Mouse (Mus musculus) frontal cortex, adult (tissue): ENCODE measurements at regions not wholly inside any gene's neighbourhood (a gene's known extent, or its start where the extent isn't known, plus 50 kb on each side); places are given as distances from the start of the nearest gene placed in this dataset.

Source experiments
- ATAC-seq: cut with Nextera tagmentation; 2 replicates; pipeline ENCODE4 v1.9.2; 2017; ENCODE audit warnings: mild to moderate bottlenecking, moderate library complexity, mixed read lengths; ENCODE audit not compliant: low TSS enrichment

DNA sequence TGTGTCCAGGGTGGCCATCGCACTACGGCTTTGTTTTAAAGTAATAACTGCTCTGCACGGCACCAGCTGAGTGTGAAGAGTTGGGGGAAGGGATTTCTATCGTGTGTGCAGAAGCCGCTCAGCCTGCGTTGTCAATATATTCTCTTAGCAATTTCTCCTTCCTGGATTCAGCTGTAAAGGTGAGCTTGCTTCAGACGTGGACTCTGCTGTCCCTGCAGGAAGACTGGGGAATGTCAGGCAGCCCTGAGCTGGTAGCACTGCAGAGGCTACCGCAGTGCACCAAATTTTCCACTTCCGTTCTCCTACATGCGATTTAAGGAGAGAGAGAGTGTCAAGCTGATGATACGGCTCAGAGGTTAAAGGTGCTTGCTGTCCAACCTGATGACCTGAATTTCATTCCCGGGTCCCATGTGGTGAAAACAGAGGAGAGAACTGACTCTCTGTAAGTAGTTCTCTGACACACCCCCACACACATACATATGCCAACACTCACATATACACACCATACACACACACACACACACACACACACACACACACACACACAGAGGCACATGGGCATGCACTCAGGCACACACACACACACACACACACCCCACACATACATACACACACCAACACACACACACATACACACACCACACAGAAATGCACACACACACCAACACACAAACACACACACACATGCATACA lies 59.9 kb upstream of the Prelid3b start:
- peak; percentile 89 for ATAC-seq

DNA sequence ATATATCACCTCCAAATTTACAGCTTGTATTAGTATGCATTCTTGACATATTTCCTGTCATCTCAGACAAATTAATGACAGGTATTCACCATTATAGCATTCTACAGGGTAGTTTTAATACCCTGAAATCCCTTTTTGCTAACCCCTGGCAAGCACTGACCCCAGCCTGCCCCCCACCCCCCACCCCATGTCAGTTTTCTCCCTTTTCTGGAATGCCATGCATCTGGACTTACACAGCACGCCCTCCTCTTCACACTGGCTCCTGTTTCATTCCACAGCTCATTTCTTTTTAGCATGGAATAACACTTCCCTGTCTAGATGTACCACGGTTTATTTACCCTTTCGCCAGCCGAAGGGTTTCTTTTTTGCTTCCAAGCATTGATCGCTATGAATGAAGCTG lies 67.8 kb upstream of the Prelid3b start:
- ATAC-seq, result no peak

DNA sequence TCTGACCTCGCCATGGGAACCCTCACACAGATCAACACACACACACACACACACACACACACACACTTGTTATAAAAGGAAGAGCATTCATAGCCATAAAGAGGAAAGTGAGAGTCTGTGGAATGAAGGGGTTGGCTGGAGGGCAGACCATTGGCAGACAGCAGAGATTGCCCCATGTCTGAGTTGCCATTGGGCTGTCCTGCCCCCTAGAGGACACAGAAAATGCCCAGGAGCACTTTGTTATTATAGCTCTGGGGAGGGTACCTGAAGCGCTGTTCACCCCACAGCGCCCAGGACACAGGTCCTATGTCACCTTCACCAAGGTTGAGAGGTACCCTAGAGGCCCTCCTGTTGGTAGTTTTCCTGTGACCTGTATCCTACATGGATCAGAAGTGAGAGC lies 74.3 kb upstream of the Prelid3b start:
- no peak for ATAC-seq

DNA sequence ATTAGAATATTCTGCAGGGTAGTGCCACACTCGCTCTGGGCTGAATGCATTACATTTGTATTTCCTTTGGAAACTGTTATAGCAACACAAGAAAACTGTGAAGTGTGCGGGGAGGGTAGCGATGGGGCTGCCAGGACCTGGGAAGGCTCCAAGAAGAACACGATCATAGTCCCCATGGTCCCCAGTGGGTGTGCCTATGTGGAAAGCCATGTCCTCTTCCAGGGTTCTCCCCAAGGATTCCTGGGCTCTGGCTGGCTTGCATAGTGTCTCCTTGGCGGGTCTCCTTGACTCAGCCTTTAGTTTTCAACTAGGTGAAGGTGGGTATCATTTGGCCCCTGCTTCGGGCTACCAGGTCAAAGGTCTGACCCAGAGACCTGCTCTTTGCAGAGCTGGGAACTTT lies 74.8 kb upstream of the Prelid3b start:
- no peak for ATAC-seq

DNA sequence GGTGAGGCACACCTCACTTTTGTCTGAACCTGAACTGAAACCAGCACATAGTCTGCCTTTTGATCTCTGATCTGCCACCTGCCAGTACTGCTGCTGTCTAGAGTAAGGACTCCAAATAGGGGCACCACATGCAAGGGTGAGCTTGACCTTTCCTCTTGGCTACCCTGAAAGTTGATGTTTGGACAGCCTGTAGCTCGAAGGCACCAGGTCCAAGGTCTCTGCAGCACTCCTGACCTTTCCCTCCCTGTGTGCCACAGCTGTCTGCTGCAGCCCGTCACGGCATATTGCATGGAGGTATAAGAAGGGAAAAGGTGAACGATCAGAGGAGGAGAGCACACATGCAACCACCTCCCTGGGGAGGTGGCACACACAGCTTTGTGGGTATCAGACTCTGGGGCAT lies 75.9 kb upstream of the Prelid3b start:
- ATAC-seq, result no peak

DNA sequence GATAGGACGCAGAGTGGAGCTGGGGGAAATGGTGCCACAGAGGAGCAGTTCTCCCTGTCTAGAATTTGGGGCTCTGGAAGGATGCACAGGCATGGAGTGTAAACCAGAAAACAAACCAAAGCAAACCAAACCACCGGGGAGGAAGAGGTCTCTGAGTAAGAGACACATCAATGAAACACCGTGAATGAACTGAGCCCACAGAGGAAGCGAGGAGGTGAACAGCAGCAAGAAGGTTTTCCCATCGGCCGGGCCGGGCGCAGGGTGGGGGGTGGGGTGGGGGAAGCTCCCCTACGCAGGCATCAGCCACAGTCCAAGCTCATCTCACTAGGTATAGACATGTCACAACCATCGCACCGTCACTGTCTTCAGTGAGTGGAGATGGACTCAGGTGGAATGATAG lies 82.9 kb upstream of the Prelid3b start:
- no peak for ATAC-seq

DNA sequence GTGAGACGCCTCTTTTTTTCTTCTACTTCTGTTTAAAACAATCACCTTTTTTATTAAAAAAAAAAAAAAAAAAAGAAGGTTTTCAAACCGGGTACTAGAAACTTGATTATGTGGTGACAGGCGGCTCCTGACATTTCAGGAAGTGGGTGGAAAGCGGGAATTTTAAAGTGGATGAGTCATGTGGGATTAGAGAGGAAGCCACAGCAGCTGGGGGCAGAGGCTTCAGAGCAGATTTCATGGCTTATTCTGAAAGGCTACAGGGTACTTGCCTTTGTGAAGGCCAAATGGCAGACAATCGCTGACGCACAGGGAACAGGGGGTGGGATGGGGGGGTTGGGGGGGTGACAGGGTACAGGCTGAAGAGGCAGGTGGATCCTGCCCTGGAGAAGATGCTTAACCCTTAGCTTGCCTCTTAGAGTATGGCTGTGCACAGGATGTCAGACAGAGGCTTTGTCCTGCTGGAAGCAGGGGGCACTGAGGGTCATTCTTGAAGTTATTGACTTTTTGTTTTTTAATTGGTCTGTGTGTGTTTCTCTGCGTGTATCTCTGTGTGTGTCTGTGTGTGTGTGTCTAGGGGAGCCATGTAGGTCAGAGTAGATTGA lies 81.4 kb upstream of the Zfp831 start:
- no peak for ATAC-seq

DNA sequence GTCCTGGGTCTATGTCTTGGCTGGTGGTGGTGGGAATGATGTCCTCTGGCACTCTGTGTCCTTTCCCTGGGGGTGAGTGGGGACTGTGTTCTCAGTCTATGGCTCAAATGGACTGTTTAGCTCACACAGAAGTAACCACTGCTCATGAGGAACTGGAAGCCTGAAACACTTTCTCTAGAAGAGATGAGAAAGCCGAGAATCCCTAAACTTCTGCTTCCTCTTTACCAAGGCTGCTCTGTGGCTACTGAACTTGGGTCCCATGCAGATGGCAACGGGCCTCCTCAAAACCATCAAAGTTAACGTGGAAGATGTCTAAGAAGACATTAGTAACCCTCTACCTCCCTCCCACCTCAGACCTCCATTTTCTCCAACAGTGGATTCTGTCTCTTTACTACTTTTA lies 79.4 kb upstream of the Zfp831 start:
- no peak for ATAC-seq

DNA sequence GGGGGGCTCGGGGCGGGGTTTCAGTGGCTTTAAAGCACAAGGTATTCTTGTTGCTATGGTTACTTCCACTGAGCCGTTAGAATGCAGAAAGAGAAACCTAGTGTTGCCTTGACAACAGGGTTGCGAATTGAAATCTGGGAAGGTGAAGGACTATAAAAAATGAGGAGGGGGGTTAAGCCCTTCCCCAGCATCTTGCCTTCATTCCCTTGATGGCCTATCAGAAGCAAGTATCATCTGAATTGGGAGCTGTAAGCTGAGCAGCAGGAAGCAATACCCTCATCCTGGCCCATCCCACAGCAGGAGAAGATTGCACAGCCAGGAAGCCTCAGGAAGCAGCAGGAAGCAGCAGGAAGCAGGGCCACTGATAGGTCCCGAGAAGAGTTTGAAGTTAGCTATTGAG lies 78.5 kb upstream of the Zfp831 start:
- peak; percentile 68 for ATAC-seq

DNA sequence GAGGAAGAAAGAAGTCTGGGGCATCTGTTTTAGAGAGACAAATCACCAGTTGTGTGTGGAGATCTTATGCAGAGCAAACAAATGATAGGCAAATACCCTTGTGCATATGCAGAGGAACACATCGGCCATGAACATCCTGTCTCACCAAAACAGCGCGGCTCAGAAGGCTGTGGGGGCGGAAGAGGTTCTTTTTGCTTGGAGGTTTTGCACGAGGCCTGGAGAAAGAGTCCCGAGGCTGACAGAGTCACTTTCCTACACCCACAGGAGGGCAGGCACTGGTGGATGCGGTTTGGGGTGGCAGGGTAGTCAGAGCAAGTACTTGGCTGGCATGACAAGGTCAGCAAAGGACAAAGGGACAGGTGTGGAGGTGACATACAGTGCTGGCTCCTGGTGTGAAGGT lies 77.4 kb upstream of the Zfp831 start:
- peak; percentile 69 for ATAC-seq

DNA sequence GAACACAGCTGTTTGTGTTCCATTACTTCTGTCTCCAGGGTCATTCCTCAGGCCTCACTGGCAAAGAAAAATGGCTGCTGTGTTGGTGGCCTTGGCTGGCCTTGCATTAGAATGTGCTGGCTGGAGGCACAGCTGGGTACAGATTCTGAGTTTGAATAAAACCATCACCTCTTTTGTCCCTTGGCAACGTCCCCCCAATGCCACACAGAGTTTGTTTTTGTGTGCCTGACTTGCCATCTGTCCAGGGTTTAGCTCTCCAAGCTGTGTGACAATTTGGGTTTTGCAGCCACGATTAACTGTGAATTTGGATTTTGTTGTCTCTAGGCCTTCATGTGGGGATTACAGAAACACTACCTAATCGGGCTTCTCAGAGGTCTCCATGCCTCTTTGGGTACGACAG lies 76.6 kb upstream of the Zfp831 start:
- no peak for ATAC-seq

DNA sequence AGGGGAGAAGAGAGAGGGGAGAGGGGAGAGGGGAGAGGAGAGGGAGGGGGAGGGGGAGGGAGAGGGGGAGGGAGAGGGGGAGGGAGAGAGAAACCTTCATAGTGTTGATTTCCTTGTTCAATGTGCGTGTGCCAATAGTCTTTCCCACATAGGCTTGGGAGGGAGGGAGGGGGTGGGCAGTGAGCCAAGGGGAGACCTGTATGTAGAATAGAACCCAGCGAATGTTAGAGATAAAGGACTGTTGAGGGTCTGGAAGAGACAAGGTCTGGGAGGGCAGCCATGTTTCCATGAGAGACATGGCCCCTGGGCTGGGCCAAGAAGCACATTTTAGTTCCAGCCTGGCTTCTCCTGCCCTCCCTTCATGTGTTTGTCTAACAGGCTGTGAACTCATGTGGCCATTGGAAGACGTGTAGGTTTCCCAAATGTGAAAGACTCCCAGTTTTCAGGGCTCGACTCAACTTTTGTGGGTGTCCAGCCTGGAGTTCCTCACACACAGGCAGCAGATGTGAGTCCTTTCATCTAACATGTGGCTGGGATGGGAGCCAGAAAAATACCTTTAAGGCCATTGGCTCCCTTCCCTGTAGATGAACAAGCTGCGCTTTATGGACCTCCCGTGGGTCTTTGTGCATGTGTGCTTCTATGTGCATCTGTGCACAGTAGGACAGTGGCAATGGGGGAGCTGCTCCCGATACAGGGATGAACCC lies 68.4 kb upstream of the Zfp831 start:
- no peak for ATAC-seq

DNA sequence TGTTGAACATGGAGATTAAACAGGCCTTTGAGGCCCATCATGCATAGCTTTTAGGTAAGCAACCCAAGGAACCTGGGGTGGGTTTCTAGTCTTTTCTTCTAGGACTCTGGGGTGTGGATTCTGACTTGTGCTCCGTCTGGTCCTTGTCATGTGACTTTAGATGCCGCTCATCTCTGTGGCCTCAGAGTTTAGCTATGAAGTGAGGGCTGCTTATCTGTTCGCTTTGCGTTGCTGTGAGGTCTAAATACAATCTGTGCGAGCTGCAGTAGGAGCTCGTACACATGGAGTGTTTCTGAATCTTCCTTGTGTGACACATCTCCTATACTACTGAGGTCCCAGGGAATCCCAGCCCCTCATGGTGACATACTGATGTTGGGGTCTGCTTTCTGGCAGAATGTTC lies 67.8 kb upstream of the Zfp831 start:
- no peak for ATAC-seq

DNA sequence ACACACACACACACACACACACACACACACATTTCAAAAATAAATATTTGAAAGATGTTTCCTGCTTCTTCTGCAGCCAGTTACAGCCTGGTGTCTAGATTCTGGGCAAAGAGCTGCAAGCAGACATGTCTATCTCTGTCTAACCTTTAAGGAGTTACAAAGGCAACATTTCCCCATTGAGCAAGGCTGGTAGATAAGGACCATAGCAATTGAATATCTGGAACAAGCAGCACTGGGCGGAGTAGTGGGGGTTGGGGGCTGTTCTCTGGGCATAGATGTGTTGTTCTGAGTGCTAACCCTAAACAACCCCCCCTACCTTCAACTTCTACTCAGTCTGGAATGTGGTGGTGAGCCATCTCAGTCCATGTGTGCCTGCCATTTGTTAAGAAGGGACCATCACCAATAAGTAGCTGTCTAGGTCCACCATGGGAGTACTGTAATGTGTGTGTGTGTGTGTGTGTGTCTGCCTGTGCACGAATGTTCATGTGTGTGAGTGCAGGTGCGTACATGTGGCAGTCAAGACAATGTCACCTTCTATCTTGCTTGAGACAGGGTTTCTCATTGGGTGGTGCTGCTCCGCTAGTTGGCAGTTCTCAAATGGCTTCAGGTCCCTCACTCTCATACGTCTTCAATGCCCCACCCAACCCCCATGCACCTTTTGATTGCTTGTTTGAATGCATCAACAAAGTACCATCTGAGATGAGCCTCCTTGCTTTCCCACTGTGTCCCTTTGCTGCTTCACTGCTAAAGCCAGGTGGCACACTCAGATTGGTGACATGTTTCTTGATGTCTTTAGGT lies 62.2 kb upstream of the Zfp831 start:
- no peak for ATAC-seq

DNA sequence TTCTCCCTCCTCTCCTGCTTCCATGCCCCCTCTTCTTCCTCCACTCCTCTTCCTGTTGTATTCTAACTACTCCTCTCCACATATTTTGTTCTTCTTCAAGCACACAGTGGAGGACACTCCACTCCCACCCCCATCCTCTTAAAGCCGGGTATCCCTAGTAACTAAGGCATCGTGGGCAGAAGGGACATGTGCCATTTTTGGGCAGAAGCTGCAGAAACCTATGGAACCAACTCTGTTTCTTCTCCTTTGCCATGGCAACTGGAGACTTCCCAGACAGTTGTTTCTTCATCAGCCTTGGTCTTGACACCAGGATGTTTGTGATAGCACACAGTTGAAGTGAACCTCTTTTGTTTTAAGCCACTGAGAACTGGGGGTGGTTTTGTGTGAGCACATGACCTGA lies 59.1 kb upstream of the Zfp831 start:
- ATAC-seq, result peak; percentile 97
